Mouse (Mus musculus) myocyte (in vitro differentiated cells): ENCODE measurements at regions not wholly inside any gene's neighbourhood (a gene's known extent, or its start where the extent isn't known, plus 50 kb on each side); places are given as distances from the start of the nearest gene placed in this dataset.

ENCODE experiments used
- E2F4 ChIP-seq: IDR thresholded peaks from one replicate; pipeline ENCODE4 v1.6.1; 2011; ENCODE audit warnings: mild to moderate bottlenecking, control low read depth, moderate library complexity; ENCODE audit not compliant: insufficient read depth
- MAX ChIP-seq: IDR thresholded peaks from one replicate; pipeline ENCODE4 v1.6.1; 2011; ENCODE audit warnings: low read depth, mild to moderate bottlenecking, control low read depth
- POLR2A ChIP-seq: IDR thresholded peaks from one replicate; pipeline ENCODE4 v1.6.1; 2011; ENCODE audit warnings: low read depth, mild to moderate bottlenecking, control low read depth, moderate library complexity; ENCODE audit not compliant: insufficient read length
- POLR2AphosphoS2 ChIP-seq: IDR thresholded peaks from one replicate; pipeline ENCODE4 v1.6.1; 2011; ENCODE audit warnings: low read depth, control low read depth; ENCODE audit not compliant: insufficient read length
- TCF12 ChIP-seq: IDR thresholded peaks from one replicate; pipeline ENCODE4 v1.6.1; 2011; ENCODE audit warnings: mild to moderate bottlenecking, control low read depth; ENCODE audit not compliant: poor library complexity, insufficient read depth, severe bottlenecking
- USF1 ChIP-seq: IDR thresholded peaks from one replicate; pipeline ENCODE4 v1.6.1; 2011; ENCODE audit warnings: low read depth, mild to moderate bottlenecking, control low read depth, moderate library complexity

DNA sequence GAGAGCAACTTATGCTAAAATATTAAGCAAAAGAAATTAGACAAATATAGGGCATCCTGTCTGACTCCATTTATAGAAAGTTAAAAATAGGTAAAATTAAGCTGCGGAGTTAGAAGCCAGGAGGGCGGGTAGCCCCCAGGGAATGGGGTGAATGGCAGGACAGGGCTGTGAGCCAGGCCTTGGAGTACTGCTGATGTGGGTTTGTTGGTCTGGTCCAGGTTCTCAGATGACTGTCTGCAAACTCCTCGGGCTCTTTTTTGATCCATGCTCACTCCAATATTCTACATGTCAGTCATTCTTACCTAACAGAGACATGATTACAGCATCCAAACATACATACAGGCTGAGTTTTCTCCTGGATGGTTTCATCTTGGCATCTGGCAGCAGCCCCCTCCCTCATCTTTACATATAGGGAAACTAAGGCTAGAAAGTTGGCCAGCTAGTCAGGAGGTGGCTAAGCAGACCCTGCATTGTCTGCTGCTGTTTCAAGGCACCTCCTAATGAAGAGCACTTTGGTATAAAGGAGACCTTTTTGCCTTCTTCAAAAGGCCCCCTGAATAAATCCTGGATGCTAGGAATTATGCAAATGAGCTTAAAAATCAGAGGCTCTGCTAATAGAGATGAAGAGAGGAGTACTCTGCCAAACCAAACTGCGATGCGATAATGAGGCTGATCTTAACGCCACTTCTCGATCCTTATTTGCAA is 354.4 kb downstream of the Xylt1 start:
- TF ChIP-seq POLR2A (no peak), POLR2AphosphoS2 (no peak), TCF12 (no peak), MAX (no peak), USF1 (no peak), E2F4 (no peak)
